Mouse (Mus musculus) left cerebral cortex, adult 11 months (tissue): ENCODE measurements at regions not wholly inside any gene's neighbourhood (a gene's known extent, or its start where the extent isn't known, plus 50 kb on each side); places are given as distances from the start of the nearest gene placed in this dataset.
A peak's percentile ranks its signal among the peaks of the same experiment; 100 is the strongest.

ENCODE experiments used
- DNase-seq: peaks from one replicate; pipeline ENCODE4 v3.0.0; 2022; ENCODE audit warnings: low spot score

GRCm38 (mm10) chr12:96201855-96202254 is 509.8 kb downstream of the Flrt2 start:
- DNase-seq, result no peak

- no peak for DNase-seq
These were observed 534.4 kb downstream of the Flrt2 start for GRCm38 (mm10) chr12:96226446-96226845.

GRCm38 (mm10) chr12:96228714-96229113 is 536.7 kb downstream of the Flrt2 start:
- no peak for DNase-seq

GRCm38 (mm10) chr12:96235510-96235909 is 543.5 kb downstream of the Flrt2 start:
- no peak for DNase-seq

GRCm38 (mm10) chr12:96235996-96236525 is 544.0 kb downstream of the Flrt2 start:
- DNase-seq, result no peak

GRCm38 (mm10) chr12:96239642-96240041 is 547.6 kb downstream of the Flrt2 start:
- DNase-seq, result no peak

GRCm38 (mm10) chr12:96261978-96262377 is 570.0 kb downstream of the Flrt2 start:
- no peak for DNase-seq

GRCm38 (mm10) chr12:96275894-96276293 is 583.9 kb downstream of the Flrt2 start:
- DNase-seq, result no peak

GRCm38 (mm10) chr12:96311137-96311536 is 619.1 kb downstream of the Flrt2 start:
- peak; percentile 1 for DNase-seq

GRCm38 (mm10) chr12:96323061-96323786 is 631.2 kb downstream of the Flrt2 start:
- DNase-seq, result no peak

- DNase-seq, result no peak
These were observed 659.1 kb downstream of the Flrt2 start for GRCm38 (mm10) chr12:96351143-96351542.

GRCm38 (mm10) chr12:96378924-96379323 is 686.9 kb downstream of the Flrt2 start:
- DNase-seq, result no peak

- no peak for DNase-seq
These were observed 727.1 kb downstream of the Flrt2 start for GRCm38 (mm10) chr12:96419104-96419503.

GRCm38 (mm10) chr12:96419567-96419966 is 727.5 kb downstream of the Flrt2 start:
- no peak for DNase-seq

- no peak for DNase-seq
These were observed 735.6 kb downstream of the Flrt2 start for GRCm38 (mm10) chr12:96427589-96427988.

GRCm38 (mm10) chr12:96442546-96442945 is 750.5 kb downstream of the Flrt2 start:
- DNase-seq, result no peak

GRCm38 (mm10) chr12:96453374-96453773 is 761.3 kb downstream of the Flrt2 start:
- no peak for DNase-seq

GRCm38 (mm10) chr12:96476344-96476743 is 784.3 kb downstream of the Flrt2 start:
- no peak for DNase-seq

- DNase-seq, result no peak
These were observed 796.5 kb downstream of the Flrt2 start for GRCm38 (mm10) chr12:96488448-96488960.

- DNase-seq, result no peak
These were observed 817.6 kb downstream of the Flrt2 start for GRCm38 (mm10) chr12:96509658-96510057.

- no peak for DNase-seq
These were observed 866.8 kb downstream of the Flrt2 start for GRCm38 (mm10) chr12:96558824-96559223.

- DNase-seq, result no peak
These were observed 902.8 kb downstream of the Flrt2 start for GRCm38 (mm10) chr12:96594845-96595244.

- no peak for DNase-seq
These were observed 923.1 kb downstream of the Flrt2 start for GRCm38 (mm10) chr12:96615134-96615533.

- no peak for DNase-seq
These were observed 923.8 kb downstream of the Flrt2 start for GRCm38 (mm10) chr12:96615850-96616249.
